Mouse (Mus musculus) liver, embryonic 14.5 days (tissue): ENCODE measurements at regions not wholly inside any gene's neighbourhood (a gene's known extent, or its start where the extent isn't known, plus 50 kb on each side); places are given as distances from the start of the nearest gene placed in this dataset.

ENCODE experiments used
- CTCF ChIP-seq: IDR thresholded peaks from 2 replicates; pipeline ENCODE4 v1.5.1; 2016; ENCODE audit warnings: antibody characterized with exemption, low read depth, control low read depth
- EP300 ChIP-seq: IDR thresholded peaks from 2 replicates; pipeline ENCODE4 v1.6.1; 2016; ENCODE audit warnings: antibody characterized with exemption, low read depth

GRCm38 (mm10) chr15:67388514-67388913, 887.8 kb upstream of the Lrrc6 start:
- TF ChIP-seq EP300 (no peak), CTCF (no peak)
